Mouse (Mus musculus): ENCODE measurements around the gene Tbc1d8. TPM values are rescaled to one million over a fixed set of nuclear protein-coding genes. Genes with fewer than 3 reads are reported as not detected.
A peak's percentile ranks its signal among the peaks of the same experiment; 100 is the strongest.

Gene Tbc1d8
- total and polyA plus RNA-seq, 3 experiments: 5.2 to 6.3 (median 6.1) TPM

- no peak overlapping the region for H3K4me3 ChIP-seq
- TF ChIP-seq POLR2A (IDR thresholded peaks at IDR 0.05; ENCODE audit: insufficient read depth, low read depth, low read length) (no peak), CTCF (IDR thresholded peaks at IDR 0.05) (peak; percentile 90)
- WGBS: 21% methylated on average over 5 of the region's 5 CpGs
- no peaks in the 10 kb centered on the region for H3K27me3 ChIP-seq (ENCODE audit: control insufficient read depth, insufficient read depth, low read length)
- no peaks in the 10 kb centered on the region for H3K79me2 ChIP-seq (replicated peaks; ENCODE audit: control insufficient read depth, insufficient read depth, low read length)
- H3K36me3 ChIP-seq (ENCODE audit: control insufficient read depth, insufficient read depth, low read length): no peaks in the 10 kb centered on the region
- H3K27ac ChIP-seq: no peak overlapping the region
- H3K9ac ChIP-seq (ENCODE audit: low read depth, low read length): no peak overlapping the region
- DNase-seq: peak in 1 of 2 experiments; percentile 17
- H3K4me1 ChIP-seq (ENCODE audit: control insufficient read depth, insufficient read depth, low read length): peaks cover 1% of the 10 kb centered on the region; the same call in 1 of the 2 replicates
- intact Hi-C loops (cut with DNase I): loop anchor here (1.0 to 5.0 kb wide), 2 partner anchors 45 to 130 kb away; partner anchors contain the start of gene Tbc1d8
Observed at GRCm38 (mm10) chr1:39522519-39522918, 44.0 kb upstream of the Tbc1d8 start.

- 95% methylated on average over 7 of the region's 7 CpGs for WGBS
- intact Hi-C loops (cut with DNase I): loop anchor here (5.0 kb wide), 1 partner anchor 44 kb away; the partner anchor contains the start of gene Tbc1d8
- H3K9ac ChIP-seq (ENCODE audit: low read depth, low read length): no peak overlapping the region
- H3K4me1 ChIP-seq (ENCODE audit: control insufficient read depth, insufficient read depth, low read length): no peaks in the 10 kb centered on the region
- H3K27me3 ChIP-seq (ENCODE audit: control insufficient read depth, insufficient read depth, low read length): no peaks in the 10 kb centered on the region
- TF ChIP-seq EP300 (IDR thresholded peaks at IDR 0.05; ENCODE audit: insufficient read depth, low read depth, low read length): no peak
- no peak for TF ChIP-seq CTCF (IDR thresholded peaks at IDR 0.05)
- no peak for TF ChIP-seq POLR2A (IDR thresholded peaks at IDR 0.05; ENCODE audit: insufficient read depth, low read depth, low read length)
- H3K79me2 ChIP-seq (replicated peaks; ENCODE audit: control insufficient read depth, insufficient read depth, low read length): no peaks in the 10 kb centered on the region
- no peak overlapping the region for H3K4me3 ChIP-seq
- no peak for DNase-seq
- H3K36me3 ChIP-seq (ENCODE audit: control insufficient read depth, insufficient read depth, low read length): no peaks in the 10 kb centered on the region
- no peak overlapping the region for H3K27ac ChIP-seq
Observed at GRCm38 (mm10) chr1:39521326-39521725, 42.8 kb upstream of the Tbc1d8 start.

GRCm38 (mm10) chr1:39515303-39515991 lies 36.9 kb upstream of the Tbc1d8 start:
- TF ChIP-seq EP300 (IDR thresholded peaks at IDR 0.05; ENCODE audit: insufficient read depth, low read depth, low read length) (no peak), CTCF (IDR thresholded peaks at IDR 0.05) (no peak), POLR2A (IDR thresholded peaks at IDR 0.05; ENCODE audit: insufficient read depth, low read depth, low read length) (no peak)
- Histone ChIP-seq H3K27ac (no peak overlapping the region), H3K9ac (ENCODE audit: low read depth, low read length) (no peak overlapping the region), H3K4me3 (no peak overlapping the region), H3K4me1 (ENCODE audit: control insufficient read depth, insufficient read depth, low read length) (no peaks in the 10 kb centered on the region), H3K27me3 (ENCODE audit: control insufficient read depth, insufficient read depth, low read length) (no peaks in the 10 kb centered on the region), H3K36me3 (ENCODE audit: control insufficient read depth, insufficient read depth, low read length) (no peaks in the 10 kb centered on the region), H3K79me2 (replicated peaks; ENCODE audit: control insufficient read depth, insufficient read depth, low read length) (no peaks in the 10 kb centered on the region)
- DNase-seq: no peak
- WGBS: 79% methylated on average over 10 of the region's 10 CpGs
- intact Hi-C loops (cut with DNase I): no loop called here

- Histone ChIP-seq H3K27ac (no peak overlapping the region), H3K4me3 (no peak overlapping the region), H3K9ac (ENCODE audit: low read depth, low read length) (no peak overlapping the region), H3K4me1 (ENCODE audit: control insufficient read depth, insufficient read depth, low read length) (no peaks in the 10 kb centered on the region), H3K36me3 (ENCODE audit: control insufficient read depth, insufficient read depth, low read length) (no peaks in the 10 kb centered on the region), H3K27me3 (ENCODE audit: control insufficient read depth, insufficient read depth, low read length) (no peaks in the 10 kb centered on the region), H3K79me2 (replicated peaks; ENCODE audit: control insufficient read depth, insufficient read depth, low read length) (no peaks in the 10 kb centered on the region)
- no peak for DNase-seq
- intact Hi-C loops (cut with DNase I): no loop called here
- no peak for TF ChIP-seq POLR2A (IDR thresholded peaks at IDR 0.05; ENCODE audit: insufficient read depth, low read depth, low read length)
- no peak for TF ChIP-seq CTCF (IDR thresholded peaks at IDR 0.05)
- TF ChIP-seq EP300 (IDR thresholded peaks at IDR 0.05; ENCODE audit: insufficient read depth, low read depth, low read length): no peak
- WGBS: 75% methylated on average over 1 of the region's 1 CpGs
Observed at GRCm38 (mm10) chr1:39512183-39512582, 33.6 kb upstream of the Tbc1d8 start.

GRCm38 (mm10) chr1:39511775-39512174 lies 33.2 kb upstream of the Tbc1d8 start:
- Histone ChIP-seq H3K9ac (ENCODE audit: low read depth, low read length) (no peak overlapping the region), H3K4me3 (no peak overlapping the region), H3K27me3 (ENCODE audit: control insufficient read depth, insufficient read depth, low read length) (no peaks in the 10 kb centered on the region), H3K79me2 (replicated peaks; ENCODE audit: control insufficient read depth, insufficient read depth, low read length) (no peaks in the 10 kb centered on the region), H3K4me1 (ENCODE audit: control insufficient read depth, insufficient read depth, low read length) (no peaks in the 10 kb centered on the region), H3K36me3 (ENCODE audit: control insufficient read depth, insufficient read depth, low read length) (no peaks in the 10 kb centered on the region), H3K27ac (no peak overlapping the region)
- WGBS: 77% methylated on average over 8 of the region's 8 CpGs
- intact Hi-C loops (cut with DNase I): no loop called here
- TF ChIP-seq EP300 (IDR thresholded peaks at IDR 0.05; ENCODE audit: insufficient read depth, low read depth, low read length): no peak
- TF ChIP-seq POLR2A (IDR thresholded peaks at IDR 0.05; ENCODE audit: insufficient read depth, low read depth, low read length): no peak
- TF ChIP-seq CTCF (IDR thresholded peaks at IDR 0.05): no peak
- no peak for DNase-seq

GRCm38 (mm10) chr1:39505600-39505999 lies 27.0 kb upstream of the Tbc1d8 start:
- H3K9ac ChIP-seq (ENCODE audit: low read depth, low read length): no peak overlapping the region
- H3K36me3 ChIP-seq (ENCODE audit: control insufficient read depth, insufficient read depth, low read length): no peaks in the 10 kb centered on the region
- 49% methylated on average over 9 of the region's 9 CpGs for WGBS
- no peaks in the 10 kb centered on the region for H3K4me1 ChIP-seq (ENCODE audit: control insufficient read depth, insufficient read depth, low read length)
- H3K27me3 ChIP-seq (ENCODE audit: control insufficient read depth, insufficient read depth, low read length): no peaks in the 10 kb centered on the region
- H3K4me3 ChIP-seq: no peak overlapping the region
- intact Hi-C loops (cut with DNase I): no loop called here
- H3K27ac ChIP-seq: no peak overlapping the region
- TF ChIP-seq POLR2A (IDR thresholded peaks at IDR 0.05; ENCODE audit: insufficient read depth, low read depth, low read length) (no peak), CTCF (IDR thresholded peaks at IDR 0.05) (no peak), EP300 (IDR thresholded peaks at IDR 0.05; ENCODE audit: insufficient read depth, low read depth, low read length) (no peak)
- DNase-seq: no peak
- H3K79me2 ChIP-seq (replicated peaks; ENCODE audit: control insufficient read depth, insufficient read depth, low read length): no peaks in the 10 kb centered on the region

Measured in heart, adult 2 months (tissue).